23 mouse cellular contexts compared by ENCODE assay signal in genomic region chr6:43373206-43373605, GRCm38 (mm10).
DNase-seq lines count a peak whose midpoint lies in the region; ATAC-seq lines count a peak whose summit lies in the region.
"Had no signal": no experiment of that assay in that cellular context is flagged by ENCODE, and none has a peak within 500 bp of the region (broad histone marks: within the 10 kb centered on the region; RNA-seq: fewer than 3 reads in every experiment).

No protein-coding gene starts in this region.

- no peaks in the 10 kb centered on the region for H3K4me1 ChIP-seq in hindbrain, embryonic 10.5 days (replicated peaks)
- H3K4me1 ChIP-seq: embryonic facial prominence, embryonic 15.5 days; forebrain, embryonic 10.5 days; heart, embryonic 12.5 days; hindbrain, embryonic 15.5 days had no signal

- peak; percentile 34 for DNase-seq in cerebellum, adult 11 months
- peak; percentile 39 for DNase-seq in brain, adult 2 months (ENCODE audit: low read depth, low spot score)
- DNase-seq in cerebellum, adult 9-10 months: peak; percentile 74
- DNase-seq in cerebellum, postnatal 25 days: peak; percentile 39 to 60
- no peak for DNase-seq in thymus, postnatal 36 days
- DNase-seq in hindbrain, embryonic 10.5 days (ENCODE audit: low spot score): no peak
- DNase-seq in adrenal gland, postnatal 14 days: no peak
- DNase-seq: adrenal gland, postnatal 25 days; B cell, adult 2 months; embryo, embryonic 11 days; gastrocnemius, adult 2 months; gastrocnemius, postnatal 25 days had no signal

- 90% methylated on average over 5 of the region's 5 CpGs for WGBS in hindbrain, embryonic 10.5 days

- H3K4me3 ChIP-seq in hindbrain, embryonic 10.5 days: no peak overlapping the region
- H3K4me3 ChIP-seq: embryonic facial prominence, embryonic 15.5 days; erythroblast, embryonic 14.5 days; forebrain, embryonic 10.5 days; gastrocnemius, adult 2 months; heart, embryonic 12.5 days; hindbrain, embryonic 15.5 days had no signal

- no peaks in the 10 kb centered on the region for H3K27me3 ChIP-seq in hindbrain, embryonic 10.5 days (ENCODE audit: insufficient read depth, poor library complexity, severe bottlenecking)
- H3K27me3 ChIP-seq: embryonic facial prominence, embryonic 15.5 days; heart, embryonic 12.5 days; hindbrain, embryonic 15.5 days had no signal

- no peaks in the 10 kb centered on the region for H3K36me3 ChIP-seq in hindbrain, embryonic 10.5 days
- H3K36me3 ChIP-seq: embryonic facial prominence, embryonic 15.5 days; forebrain, embryonic 10.5 days; G1E; heart, embryonic 12.5 days; hindbrain, embryonic 15.5 days had no signal

- no peak overlapping the region for H3K27ac ChIP-seq in hindbrain, embryonic 10.5 days
- H3K27ac ChIP-seq: embryonic facial prominence, embryonic 15.5 days; forebrain, embryonic 10.5 days; gastrocnemius, adult 2 months; hindbrain, embryonic 15.5 days had no signal

- no peak for ATAC-seq in cerebellum, adult (ENCODE audit: insufficient number of reproducible peaks, low FRiP score, low TSS enrichment)
- ATAC-seq: CD4-positive, CD25-positive, alpha-beta regulatory T cell, adult 4 months; forebrain, embryonic 14.5 days; inflammation-experienced regulatory T-cells, adult 6 months; intestine, postnatal 0 days had no signal

- H3K9me3 ChIP-seq in hindbrain, embryonic 10.5 days: no peaks in the 10 kb centered on the region
- H3K9me3 ChIP-seq: embryonic facial prominence, embryonic 15.5 days; forebrain, embryonic 10.5 days; G1E; heart, embryonic 12.5 days; hindbrain, embryonic 15.5 days had no signal

Comparison
In these comparisons a context has a peak if more than half of its experiments do, and no peak if none do; other contexts are left out.
1. DNase-seq: peak in cerebellum, adult 11 months (single experiment), brain, adult 2 months (single experiment), cerebellum, adult 9-10 months (single experiment) and cerebellum, postnatal 25 days (2 of 2); none in thymus, postnatal 36 days (0 of 2), hindbrain, embryonic 10.5 days (single experiment) and adrenal gland, postnatal 14 days (single experiment).